Mouse (Mus musculus) cortical plate, adult 2 months (tissue): ENCODE data around the gene Rxra.

Experiments used
- CTCF ChIP-seq: fragments of 200-500 bp; IDR thresholded peaks from 2 replicates; pipeline ENCODE4 v1.5.1; 2011; ENCODE audit warnings: mild to moderate bottlenecking, control low read depth, low read length; ENCODE audit not compliant: insufficient read depth; ENCODE audit errors: extremely low read depth
- POLR2A ChIP-seq: fragments of 200-500 bp; IDR thresholded peaks from 2 replicates; pipeline ENCODE4 v1.6.1; 2011; ENCODE audit warnings: mild to moderate bottlenecking, low read length, control low read depth; ENCODE audit not compliant: insufficient read depth; ENCODE audit errors: extremely low read depth

- TF ChIP-seq CTCF (no peak), POLR2A (no peak)
Observed at GRCm38 (mm10) chr2:27639631-27640334, 36.5 kb upstream of the Rxra start.
